Mouse (Mus musculus) MEL (cell line): ENCODE results near the gene Lrrfip1.

Experiments
- CTCF ChIP-seq, 3 experiments: IDR thresholded peaks in 2 of 3; conservative IDR thresholded peaks in 1 of 3; 2 replicates each; pipeline ENCODE4 v1.5.1; 2011 to 2012; ENCODE audit warnings: low read length in 3 of 3, low read depth in 2 of 3, mild to moderate bottlenecking in 2 of 3, improper control_type of control experiment in 1 of 3, inconsistent platforms in 1 of 3, mixed read lengths in 1 of 3, moderate library complexity in 1 of 3; ENCODE audit not compliant: control insufficient read depth in 1 of 3, insufficient read depth in 1 of 3, poor library complexity in 1 of 3, severe bottlenecking in 1 of 3
- E2F4 ChIP-seq: IDR thresholded peaks from 2 replicates; pipeline ENCODE4 v1.6.1; 2011; ENCODE audit warnings: low read depth, low read length, improper control_type of control experiment, borderline replicate concordance
- EP300 ChIP-seq, 2 experiments: IDR thresholded peaks; 2 replicates each; pipeline ENCODE4 v1.6.1; 2011; ENCODE audit warnings: improper control_type of control experiment in 2 of 2, low read length in 2 of 2, low read depth in 1 of 2, mild to moderate bottlenecking in 1 of 2
- ETS1 ChIP-seq: IDR thresholded peaks from 2 replicates; pipeline ENCODE4 v1.6.1; 2012; ENCODE audit warnings: low read depth, mild to moderate bottlenecking, inconsistent platforms, low read length, improper control_type of control experiment, moderate library complexity
- MAFK ChIP-seq: IDR thresholded peaks from 2 replicates; pipeline ENCODE4 v1.6.1; 2011; ENCODE audit warnings: low read depth, mild to moderate bottlenecking, low read length, improper control_type of control experiment, borderline replicate concordance
- MAZ ChIP-seq: IDR thresholded peaks from 2 replicates; pipeline ENCODE4 v1.6.1; 2012; ENCODE audit warnings: low read depth, mild to moderate bottlenecking, inconsistent platforms, low read length, improper control_type of control experiment
- NELFE ChIP-seq: IDR thresholded peaks from 2 replicates; pipeline ENCODE4 v1.6.1; 2011; ENCODE audit warnings: low read depth, low read length, improper control_type of control experiment
- POLR2A ChIP-seq, 2 experiments: IDR thresholded peaks; 2 replicates each; pipeline ENCODE4 v1.6.1; 2011 to 2012; ENCODE audit warnings: low read length in 2 of 2, mild to moderate bottlenecking in 2 of 2, control low read depth in 1 of 2, improper control_type of control experiment in 1 of 2, low read depth in 1 of 2, moderate library complexity in 1 of 2; ENCODE audit not compliant: control insufficient read depth in 1 of 2, insufficient read depth in 1 of 2, poor library complexity in 1 of 2
- RAD21 ChIP-seq: IDR thresholded peaks from 2 replicates; pipeline ENCODE4 v1.6.1; 2011; ENCODE audit warnings: mild to moderate bottlenecking, low read depth, low read length, improper control_type of control experiment
- TCF12 ChIP-seq: IDR thresholded peaks from 2 replicates; pipeline ENCODE4 v1.6.1; 2014; ENCODE audit warnings: low read depth, mild to moderate bottlenecking, inconsistent platforms, low read length, improper control_type of control experiment, moderate library complexity
- ZNF384 ChIP-seq: IDR thresholded peaks from 2 replicates; pipeline ENCODE4 v1.6.1; 2012; ENCODE audit warnings: low read depth, mild to moderate bottlenecking, inconsistent platforms, low read length, improper control_type of control experiment

GRCm38 (mm10) chr1:91064053-91064452 is 65.5 kb downstream of the Lrrfip1 start:
- TF ChIP-seq CTCF (IDR thresholded peaks at IDR 0.05 in 2 of 3, conservative IDR thresholded peaks at IDR 0.05 in 1 of 3; ENCODE audit: control insufficient read depth in 1 of 3, insufficient read depth in 1 of 3, low read depth in 2 of 3, low read length in 3 of 3, poor library complexity in 1 of 3, severe bottlenecking in 1 of 3) (no peak), E2F4 (no peak), POLR2A (IDR thresholded peaks at IDR 0.05; ENCODE audit: control insufficient read depth in 1 of 2, insufficient read depth in 1 of 2, low read depth in 1 of 2, low read length in 2 of 2, poor library complexity in 1 of 2) (no peak), MAZ (no peak), EP300 (IDR thresholded peaks at IDR 0.05; ENCODE audit: low read depth in 1 of 2, low read length in 2 of 2) (no peak), NELFE (no peak), MAFK (no peak), TCF12 (no peak), RAD21 (no peak), ETS1 (no peak), ZNF384 (no peak)
